Comparison of ENCODE assay signal across 10 mouse cellular contexts in the genomic region with DNA sequence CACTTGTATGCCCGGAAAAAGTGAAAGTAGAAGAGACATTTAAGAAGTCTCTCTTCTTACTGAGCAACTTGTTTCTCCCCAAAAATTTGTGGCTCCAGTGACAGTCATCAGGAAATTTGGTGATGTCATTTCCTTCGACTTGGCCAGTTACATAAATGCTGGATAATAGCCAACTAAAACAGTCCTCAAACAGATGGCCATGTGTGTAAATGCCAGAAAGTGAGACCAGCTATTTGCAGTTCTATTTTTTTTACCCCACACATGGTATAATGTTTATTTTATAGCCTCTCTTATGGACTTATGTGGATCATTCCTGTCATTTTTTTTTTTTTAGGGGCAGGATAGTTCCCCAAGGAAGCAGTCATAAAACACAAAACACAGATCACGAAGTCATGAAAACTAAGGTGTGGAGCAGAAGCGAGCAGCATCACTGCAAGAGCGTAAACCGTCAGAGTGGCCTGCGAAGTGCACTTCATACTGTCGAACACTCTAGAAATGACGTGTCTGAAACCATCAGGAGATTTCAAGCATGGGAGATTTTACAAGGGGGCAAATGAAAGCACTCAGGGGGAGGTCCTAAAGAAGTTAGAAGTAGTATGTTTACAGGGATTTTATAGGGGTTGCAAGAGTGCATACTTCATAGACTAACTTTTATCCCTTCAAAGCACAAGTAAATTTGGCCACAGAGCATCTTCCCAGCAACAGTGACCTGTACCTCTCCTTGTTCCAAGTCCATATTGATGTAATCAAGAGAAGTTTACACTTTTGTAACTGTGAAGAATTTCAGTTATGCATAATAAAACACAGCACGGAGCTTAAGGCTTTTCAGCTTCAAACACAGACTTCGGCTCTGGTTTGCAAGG. TPM values are rescaled to one million over a fixed set of nuclear protein-coding genes. Genes with fewer than 3 reads are reported as not detected.
A peak's percentile ranks its signal among the peaks of the same experiment; 100 is the strongest.
DNase-seq lines count a peak whose midpoint lies in the region; ATAC-seq and TF ChIP-seq lines count a peak whose summit lies in the region.
"Had no signal": no experiment of that assay in that cellular context is flagged by ENCODE, and none has a peak within 500 bp of the region (broad histone marks: within the 10 kb centered on the region; RNA-seq: fewer than 3 reads in every experiment).

No protein-coding gene starts in this region.

- no peak overlapping the region for H3K4me2 ChIP-seq in intestine, embryonic 16.5 days (ENCODE audit: low read depth, low read length)
- H3K4me2 ChIP-seq in intestine, embryonic 15.5 days (replicated peaks) = no peak overlapping the region
- peak overlapping the region; percentile 11; the same call in 1 of the 2 replicates for H3K4me2 ChIP-seq in heart, embryonic 13.5 days
- H3K4me2 ChIP-seq in midbrain, postnatal 0 days (ENCODE audit: low read depth, low read length, poor library complexity, severe bottlenecking) = no peak overlapping the region
- no peak overlapping the region for H3K4me2 ChIP-seq in hindbrain, embryonic 14.5 days (replicated peaks)

- peak overlapping the region; percentile 33; the same call in 1 of the 2 replicates for H3K27ac ChIP-seq in intestine, embryonic 16.5 days (ENCODE audit: low read length)
- no peak overlapping the region for H3K27ac ChIP-seq in intestine, embryonic 15.5 days
- H3K27ac ChIP-seq in brown adipose tissue, adult 24 weeks (replicated peaks; ENCODE audit: low read depth, low read length) = peak overlapping the region; percentile 53; the same call in 1 of the 2 replicates
- H3K27ac ChIP-seq in heart, embryonic 13.5 days (replicated peaks) = peak overlapping the region; percentile 48
- H3K27ac ChIP-seq in midbrain, postnatal 0 days (ENCODE audit: low read depth, low read length) = no peak overlapping the region
- no peak overlapping the region for H3K27ac ChIP-seq in hindbrain, embryonic 14.5 days

- 47% methylated on average over 11 of the region's 11 CpGs for WGBS in intestine, embryonic 16.5 days
- 39% methylated on average over 11 of the region's 11 CpGs for WGBS in intestine, embryonic 15.5 days
- 47% methylated on average over 11 of the region's 11 CpGs for WGBS in heart, embryonic 13.5 days
- 68% methylated on average over 11 of the region's 11 CpGs for WGBS in midbrain, postnatal 0 days
- 77% methylated on average over 11 of the region's 11 CpGs for WGBS in hindbrain, embryonic 14.5 days

- no peak overlapping the region; the same call in 1 of the 2 replicates for H3K9ac ChIP-seq in intestine, embryonic 16.5 days (ENCODE audit: low read depth, low read length)
- no peak overlapping the region for H3K9ac ChIP-seq in intestine, embryonic 15.5 days
- H3K9ac ChIP-seq in heart, embryonic 13.5 days = no peak overlapping the region
- H3K9ac ChIP-seq in midbrain, postnatal 0 days (replicated peaks; ENCODE audit: low read length, poor library complexity, severe bottlenecking) = no peak overlapping the region
- no peak overlapping the region for H3K9ac ChIP-seq in hindbrain, embryonic 14.5 days

- DNase-seq in lung, postnatal 10 days = peak; percentile 43
- no peak for DNase-seq in testis, postnatal 14 days (ENCODE audit: low spot score)
- no peak for DNase-seq in midbrain, postnatal 0 days (ENCODE audit: low spot score)
- DNase-seq in hindbrain, embryonic 14.5 days (ENCODE audit: low spot score) = no peak

- TF ChIP-seq CTCF in midbrain, postnatal 0 days (IDR thresholded peaks at IDR 0.05) = no peak

- ATAC-seq in intestine, embryonic 16.5 days = no peak
- ATAC-seq in intestine, embryonic 15.5 days = no peak
- ATAC-seq in heart, embryonic 13.5 days (ENCODE audit: extremely low read depth, insufficient number of reproducible peaks, low FRiP score, low TSS enrichment) = no peak
- ATAC-seq in midbrain, postnatal 0 days (ENCODE audit: low FRiP score) = no peak
- no peak for ATAC-seq in hindbrain, embryonic 14.5 days (ENCODE audit: low FRiP score)
- ATAC-seq: inflammation-experienced regulatory T-cells, adult 6 months had no signal

- no peaks in the 10 kb centered on the region for H3K27me3 ChIP-seq in intestine, embryonic 16.5 days (replicated peaks; ENCODE audit: control insufficient read depth, insufficient read depth, low read length)
- no peaks in the 10 kb centered on the region for H3K27me3 ChIP-seq in intestine, embryonic 15.5 days (replicated peaks)
- no peaks in the 10 kb centered on the region for H3K27me3 ChIP-seq in heart, embryonic 13.5 days (replicated peaks)
- no peaks in the 10 kb centered on the region for H3K27me3 ChIP-seq in midbrain, postnatal 0 days (ENCODE audit: insufficient read depth, low read length)
- H3K27me3 ChIP-seq in hindbrain, embryonic 14.5 days (ENCODE audit: control insufficient read depth, insufficient read depth, low read length) = no peaks in the 10 kb centered on the region

- H3K4me1 ChIP-seq in intestine, embryonic 16.5 days (ENCODE audit: control insufficient read depth, insufficient read depth, low read length) = peaks cover 7% of the 10 kb centered on the region
- 0 out of 2 replicates have a peak, but pooled peaks cover 3% of the 10 kb centered on the region for H3K4me1 ChIP-seq in intestine, embryonic 15.5 days (replicated peaks)
- peaks cover 5% of the 10 kb centered on the region; the same call in 1 of the 2 replicates for H3K4me1 ChIP-seq in brown adipose tissue, adult 24 weeks (ENCODE audit: control insufficient read depth, insufficient read depth, insufficient read length, low read length)
- H3K4me1 ChIP-seq in heart, embryonic 13.5 days = peaks cover 20% of the 10 kb centered on the region
- no peaks in the 10 kb centered on the region for H3K4me1 ChIP-seq in midbrain, postnatal 0 days (ENCODE audit: insufficient read depth, low read length)
- no peaks in the 10 kb centered on the region for H3K4me1 ChIP-seq in hindbrain, embryonic 14.5 days (replicated peaks; ENCODE audit: control insufficient read depth, insufficient read depth, low read length)

- no peaks in the 10 kb centered on the region for H3K9me3 ChIP-seq in intestine, embryonic 16.5 days (ENCODE audit: control insufficient read depth, low read length)
- no peaks in the 10 kb centered on the region for H3K9me3 ChIP-seq in intestine, embryonic 15.5 days
- H3K9me3 ChIP-seq in heart, embryonic 13.5 days = no peaks in the 10 kb centered on the region
- H3K9me3 ChIP-seq in midbrain, postnatal 0 days (ENCODE audit: low read length) = no peaks in the 10 kb centered on the region
- H3K9me3 ChIP-seq in hindbrain, embryonic 14.5 days (ENCODE audit: control insufficient read depth, low read length) = no peaks in the 10 kb centered on the region
- H3K9me3 ChIP-seq: G1E had no signal

- no peaks in the 10 kb centered on the region for H3K36me3 ChIP-seq in intestine, embryonic 16.5 days (ENCODE audit: control insufficient read depth, insufficient read depth, low read length)
- no peaks in the 10 kb centered on the region for H3K36me3 ChIP-seq in intestine, embryonic 15.5 days
- H3K36me3 ChIP-seq in heart, embryonic 13.5 days = no peaks in the 10 kb centered on the region
- no peaks in the 10 kb centered on the region for H3K36me3 ChIP-seq in midbrain, postnatal 0 days (ENCODE audit: insufficient read depth, low read length)
- no peaks in the 10 kb centered on the region for H3K36me3 ChIP-seq in hindbrain, embryonic 14.5 days (replicated peaks; ENCODE audit: control insufficient read depth, insufficient read depth)
- H3K36me3 ChIP-seq: G1E had no signal

- no peak overlapping the region for H3K4me3 ChIP-seq in intestine, embryonic 16.5 days (ENCODE audit: low read length)
- no peak overlapping the region for H3K4me3 ChIP-seq in intestine, embryonic 15.5 days (replicated peaks)
- no peak overlapping the region for H3K4me3 ChIP-seq in brown adipose tissue, adult 24 weeks (ENCODE audit: insufficient read depth, low read depth, low read length)
- no peak overlapping the region for H3K4me3 ChIP-seq in heart, embryonic 13.5 days
- H3K4me3 ChIP-seq in midbrain, postnatal 0 days (ENCODE audit: low read depth, low read length) = no peak overlapping the region
- H3K4me3 ChIP-seq in hindbrain, embryonic 14.5 days (replicated peaks; ENCODE audit: low read length) = no peak overlapping the region

RNA-seq across cellular contexts. Expression of gene Dab2, which starts 20.8 kb away (rescaled TPM):
- 55.5 and 73.7 TPM in 2 replicates for polyA plus RNA-seq in intestine, embryonic 16.5 days (2015; fragmentation: Nextera tagmentation; extraction: Ambion mirVana)
- polyA plus RNA-seq in intestine, embryonic 15.5 days (2015; fragmentation: Nextera tagmentation; extraction: Ambion mirVana) = 43.6 and 51.2 TPM in 2 replicates
- polyA plus RNA-seq in brown adipose tissue, adult 24 weeks (2012; ENCODE audit: insufficient read depth, insufficient read length, missing spikeins) = 14.9 and 20.8 TPM in 2 replicates
- 31.6 and 36.5 TPM in 2 replicates for polyA plus RNA-seq in heart, embryonic 13.5 days (2015; fragmentation: Nextera tagmentation; extraction: Ambion mirVana)
- total RNA-seq in midbrain, postnatal 0 days (2014; rRNA removed) = 13.4 and 16.0 TPM in 2 replicates
- 15.5 and 16.9 TPM in 2 replicates for polyA plus RNA-seq in midbrain, postnatal 0 days (2015; fragmentation: Nextera tagmentation; extraction: Ambion mirVana)
- polyA plus RNA-seq in hindbrain, embryonic 14.5 days (2014; fragmentation: Nextera tagmentation; extraction: Ambion mirVana) = 23.3 and 29.0 TPM in 2 replicates
- polyA plus RNA-seq: G1E had no signal

Comparison
In these comparisons a context has a peak if more than half of its experiments do, and no peak if none do; other contexts are left out.
1. H3K27ac ChIP-seq: peak in intestine, embryonic 16.5 days (single experiment), brown adipose tissue, adult 24 weeks (single experiment) and heart, embryonic 13.5 days (single experiment); none in intestine, embryonic 15.5 days (single experiment), midbrain, postnatal 0 days (single experiment) and hindbrain, embryonic 14.5 days (single experiment).